Mouse (Mus musculus): ENCODE data around the gene Gm21992.

The Gm21992 gene

DNA sequence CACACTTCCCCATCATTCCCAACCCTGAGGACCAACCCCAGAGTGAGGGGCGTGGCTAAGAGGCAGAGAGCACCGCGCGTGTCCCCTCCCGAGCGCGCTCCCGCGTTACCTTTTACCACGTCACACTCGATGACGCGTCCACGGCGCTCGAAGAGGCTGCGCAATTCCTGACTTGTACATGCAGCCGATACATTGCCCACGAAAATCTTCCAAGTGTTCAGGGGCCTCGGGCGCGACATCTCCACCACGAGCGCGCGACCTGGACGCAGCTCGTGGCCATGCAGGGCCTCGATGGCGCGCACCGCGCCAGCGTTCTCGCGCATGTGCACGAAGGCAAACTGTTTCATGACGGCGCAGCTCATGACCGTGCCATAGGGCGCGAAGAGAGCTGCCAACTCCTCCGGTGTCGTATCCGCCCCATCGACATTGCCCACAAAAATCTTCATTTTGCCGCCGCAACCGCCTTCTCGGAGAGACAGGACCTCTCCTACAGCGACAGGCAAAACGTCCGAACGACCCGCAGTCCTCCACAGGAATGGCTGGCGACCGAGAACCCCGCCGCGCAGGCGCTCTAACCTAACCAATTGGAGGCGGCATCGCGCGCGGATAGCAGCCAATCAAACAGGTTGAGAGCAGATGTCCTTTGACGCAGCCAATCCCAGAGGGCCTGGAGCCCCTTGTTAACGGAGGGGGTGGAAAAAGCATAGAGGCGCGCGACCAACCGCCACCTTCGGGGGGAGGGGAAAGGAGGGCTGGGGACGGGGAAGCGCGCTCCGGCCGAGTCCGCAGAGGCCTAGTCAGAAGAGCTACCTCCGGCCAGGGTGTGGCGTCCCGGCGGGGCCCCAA is at the start of gene Gm21992, which contains the start of gene Rbm14:
Gm21992 (minus strand) TSS at position 550 of the 846 bp plus-strand sequence.
Rbm14 (minus strand) TSS at position 572 of the 846 bp plus-strand sequence.
- peak; percentile 99 for DNase-seq (ENCODE audit: inconsistent age in 2 of 2, low spot score in 1 of 2)

GRCm38 (mm10) chr19:4859081-4859480 is 47.7 kb upstream of the Gm21992 start:
- DNase-seq (ENCODE audit: inconsistent age in 2 of 2, low spot score in 1 of 2): peak; percentile 29 to 48

GRCm38 (mm10) chr19:4855951-4856350 is 44.5 kb upstream of the Gm21992 start:
- peak; percentile 80 to 87 for DNase-seq (ENCODE audit: inconsistent age in 2 of 2, low spot score in 1 of 2)

DNA sequence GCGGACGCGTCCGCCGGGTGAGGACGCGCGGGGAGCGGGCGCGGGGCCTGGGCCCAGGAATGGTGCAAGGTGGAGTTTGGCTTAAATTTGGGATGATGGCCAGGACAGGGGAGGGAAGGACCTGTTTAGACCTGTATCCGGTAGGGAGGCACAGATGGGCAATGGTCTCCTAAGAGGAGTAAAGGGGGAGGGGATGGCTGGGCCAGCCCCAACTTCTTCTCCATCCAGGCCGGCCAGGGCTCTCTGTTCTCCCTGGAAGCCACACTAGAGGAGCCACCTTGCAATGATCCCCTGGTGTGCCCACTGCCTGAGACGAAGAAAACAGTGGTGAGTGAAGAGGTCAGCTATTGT is 44.0 kb upstream of the Gm21992 start:
- DNase-seq (ENCODE audit: inconsistent age in 2 of 2, low spot score in 1 of 2): no peak

GRCm38 (mm10) chr19:4854552-4855469 is 43.4 kb upstream of the Gm21992 start, which contains the start of gene Ctsf:
Ctsf (plus strand) TSS chr19:4855130.
- peak; percentile 95 to 97 for DNase-seq (ENCODE audit: inconsistent age in 2 of 2, low spot score in 1 of 2)

GRCm38 (mm10) chr19:4850281-4850680 is 38.9 kb upstream of the Gm21992 start:
- DNase-seq (ENCODE audit: inconsistent age in 2 of 2, low spot score in 1 of 2): no peak

DNA sequence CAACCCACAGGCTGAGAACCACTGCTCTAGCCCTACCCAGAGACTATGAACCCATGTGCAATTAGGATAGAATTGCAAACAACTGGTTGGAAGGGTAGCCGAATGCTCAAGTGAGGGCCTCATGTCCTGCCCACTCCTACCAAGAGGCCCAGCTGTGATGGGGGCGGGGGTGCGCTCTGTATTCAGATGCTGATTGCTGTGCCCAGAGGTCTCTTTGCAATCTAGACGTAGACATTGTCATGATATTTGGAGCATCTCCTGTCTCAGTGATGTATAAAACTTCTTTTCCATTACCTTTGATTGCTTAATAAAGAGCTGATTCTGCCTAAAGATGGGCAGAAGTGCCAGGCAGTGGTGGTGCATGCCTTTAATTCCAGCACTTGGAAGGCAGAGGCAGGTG is 38.4 kb upstream of the Gm21992 start:
- no peak for DNase-seq (ENCODE audit: inconsistent age in 2 of 2, low spot score in 1 of 2)

- peak in 1 of 2 experiments; percentile 78 for DNase-seq (ENCODE audit: inconsistent age in 2 of 2, low spot score in 1 of 2)
These were observed 36.1 kb upstream of the Gm21992 start for GRCm38 (mm10) chr19:4847490-4847889.

DNA sequence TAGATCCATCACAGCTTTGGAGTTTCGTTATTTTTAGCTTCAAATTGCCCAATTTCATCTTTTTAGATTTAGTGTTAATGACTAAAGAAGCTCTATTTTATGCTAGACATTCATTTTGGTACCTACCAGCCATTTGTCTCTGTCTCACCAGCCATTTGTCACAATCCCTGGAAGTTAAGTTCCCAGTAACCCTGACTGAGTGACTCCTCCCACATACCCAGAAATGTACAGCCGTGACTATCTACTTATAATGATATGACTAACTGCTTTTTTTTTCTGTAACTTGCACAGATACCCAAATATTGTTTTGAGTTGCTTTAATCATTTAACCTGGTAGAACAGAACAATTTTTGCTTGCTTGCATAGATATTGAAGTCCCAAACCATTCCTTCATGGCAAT is 34.4 kb upstream of the Gm21992 start:
- DNase-seq (ENCODE audit: inconsistent age in 2 of 2, low spot score in 1 of 2): peak in 1 of 2 experiments; percentile 61

DNA sequence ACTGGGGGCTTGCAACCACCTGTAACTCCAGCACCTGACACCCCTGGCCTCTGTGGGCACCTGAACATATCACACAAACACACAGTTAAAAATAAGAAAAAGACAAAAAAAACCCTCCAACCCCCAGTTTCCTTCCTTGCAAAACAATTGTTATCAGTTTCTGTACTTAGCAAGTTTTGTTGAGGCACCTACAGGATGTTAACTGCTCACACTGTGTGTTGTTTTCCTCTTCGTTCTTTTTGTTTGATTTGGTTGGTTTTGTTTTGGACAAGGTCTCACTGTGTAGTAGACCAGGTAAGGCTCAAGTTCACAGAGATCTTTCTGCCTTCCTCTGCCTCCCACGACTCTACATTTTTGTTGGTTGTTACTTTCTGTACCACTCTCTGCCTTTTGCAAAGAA is 31.2 kb upstream of the Gm21992 start:
- no peak for DNase-seq (ENCODE audit: inconsistent age in 2 of 2, low spot score in 1 of 2)

GRCm38 (mm10) chr19:4840848-4841247 is 29.4 kb upstream of the Gm21992 start:
- DNase-seq (ENCODE audit: inconsistent age in 2 of 2, low spot score in 1 of 2): no peak

DNA sequence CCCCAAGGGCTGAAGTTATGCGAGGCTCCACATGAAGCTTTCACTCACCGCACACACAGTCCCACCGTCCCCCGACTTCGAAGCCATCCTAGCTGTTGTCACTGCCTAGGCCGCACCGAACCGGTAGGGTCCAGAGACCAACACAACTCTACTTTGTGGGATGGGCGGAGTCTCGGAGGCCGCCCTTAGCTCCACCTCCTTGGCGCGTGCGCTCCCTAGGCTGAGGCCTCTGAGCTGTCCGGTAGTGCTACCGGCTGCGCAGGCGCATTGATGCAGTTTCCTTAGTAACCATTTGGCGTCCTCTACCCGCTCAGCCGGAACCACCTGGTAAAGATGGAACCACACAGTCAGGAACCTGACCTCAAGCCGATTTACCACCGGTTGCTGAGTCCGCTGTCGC is 27.7 kb upstream of the Gm21992 start, which contains the start of the genes Ccs and Ccdc87:
Ccs (minus strand) TSS at position 184 of the 400 bp plus-strand sequence.
Ccdc87 (plus strand) TSS at position 218 of the 400 bp plus-strand sequence.
- peak; percentile 97 to 98 for DNase-seq (ENCODE audit: inconsistent age in 2 of 2, low spot score in 1 of 2)

- peak in 1 of 2 experiments; percentile 68 for DNase-seq (ENCODE audit: inconsistent age in 2 of 2, low spot score in 1 of 2)
These were observed 27.2 kb upstream of the Gm21992 start for GRCm38 (mm10) chr19:4838526-4839140.

GRCm38 (mm10) chr19:4837049-4837448 is 25.6 kb upstream of the Gm21992 start:
- no peak for DNase-seq (ENCODE audit: inconsistent age in 2 of 2, low spot score in 1 of 2)

- DNase-seq (ENCODE audit: inconsistent age in 2 of 2, low spot score in 1 of 2): peak; percentile 47 to 81
These were observed 24.7 kb upstream of the Gm21992 start for GRCm38 (mm10) chr19:4836096-4836495.

- peak; percentile 71 to 81 for DNase-seq (ENCODE audit: inconsistent age in 2 of 2, low spot score in 1 of 2)
These were observed 22.6 kb upstream of the Gm21992 start for GRCm38 (mm10) chr19:4833977-4834376.

GRCm38 (mm10) chr19:4829156-4829555 is 17.7 kb upstream of the Gm21992 start:
- peak; percentile 50 to 86 for DNase-seq (ENCODE audit: inconsistent age in 2 of 2, low spot score in 1 of 2)

DNA sequence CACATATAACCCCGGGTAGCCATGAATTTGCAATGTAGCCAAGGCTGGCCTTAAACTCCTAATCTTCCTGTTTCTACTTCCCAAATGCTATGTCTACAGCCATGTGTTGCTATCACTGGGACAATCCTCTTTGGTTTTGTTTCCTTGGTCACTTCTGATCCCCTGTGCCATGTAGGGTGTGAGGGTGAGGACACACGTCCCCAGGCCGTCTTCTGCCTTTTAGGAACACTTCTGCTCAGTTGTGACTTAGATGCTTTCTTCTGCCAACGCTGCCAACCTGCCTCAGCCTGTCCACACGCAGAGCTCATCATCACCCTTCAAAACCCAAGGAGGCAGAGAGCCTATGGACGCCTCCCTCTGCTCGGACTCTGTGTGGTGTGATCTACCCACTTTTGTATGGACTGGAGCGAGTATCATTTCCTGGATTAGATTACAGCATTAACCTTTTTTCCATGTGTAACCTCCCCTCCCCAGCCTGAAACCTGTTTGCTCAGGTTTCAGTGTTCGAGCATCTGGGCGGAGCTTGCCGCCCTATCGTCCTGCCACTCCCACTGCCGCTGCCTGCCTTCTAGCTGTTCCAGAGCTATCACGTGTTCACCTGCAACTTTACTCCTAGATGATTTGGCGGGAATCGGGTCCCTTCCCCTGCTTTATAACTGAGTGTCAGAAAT is 17.2 kb upstream of the Gm21992 start:
- peak in 1 of 2 experiments; percentile 44 for DNase-seq (ENCODE audit: inconsistent age in 2 of 2, low spot score in 1 of 2)

- DNase-seq (ENCODE audit: inconsistent age in 2 of 2, low spot score in 1 of 2): peak; percentile 60 to 83
These were observed 9.4 kb upstream of the Gm21992 start for GRCm38 (mm10) chr19:4820678-4821303.

Data from adrenal gland, adult (tissue).